Mouse (Mus musculus) kidney, embryonic 15.5 days (tissue): ENCODE data around the gene Serpinb9b. TPM values are rescaled to one million over a fixed set of nuclear protein-coding genes. Genes with fewer than 3 reads are reported as not detected.

Source experiments
- ATAC-seq: fragments of 200-750 bp; cut with Nextera tagmentation; replicated peaks from 2 replicates; pipeline ENCODE4 v1.8.0; 2017; ENCODE audit warnings: moderate TSS enrichment; ENCODE audit not compliant: low FRiP score
- H3K27ac ChIP-seq: fragments of 300-500 bp; sonication (generic); 2 replicates; pipeline ENCODE4 v1.5.1; 2015; ENCODE audit warnings: mild to moderate bottlenecking, inconsistent platforms
- H3K27me3 ChIP-seq: fragments of 300-500 bp; sonication (generic); 2 replicates; pipeline ENCODE4 v1.6.1; 2015; ENCODE audit warnings: inconsistent platforms
- H3K36me3 ChIP-seq: fragments of 300-500 bp; sonication (generic); 2 replicates; pipeline ENCODE4 v1.6.1; 2015; ENCODE audit warnings: inconsistent platforms
- H3K4me1 ChIP-seq: fragments of 300-500 bp; sonication (generic); 2 replicates; pipeline ENCODE4 v1.6.1; 2015; ENCODE audit warnings: inconsistent platforms
- H3K4me2 ChIP-seq: fragments of 300-500 bp; sonication (generic); 2 replicates; pipeline ENCODE4 v1.6.1; 2015; ENCODE audit warnings: moderate library complexity, mild to moderate bottlenecking, inconsistent platforms
- H3K4me3 ChIP-seq: fragments of 300-500 bp; sonication (generic); replicated peaks from 2 replicates; pipeline ENCODE4 v1.5.1; 2015; ENCODE audit warnings: mild to moderate bottlenecking, inconsistent platforms
- H3K9ac ChIP-seq: fragments of 300-500 bp; sonication (generic); 2 replicates; pipeline ENCODE4 v1.6.1; 2015; ENCODE audit warnings: mild to moderate bottlenecking, inconsistent platforms
- H3K9me3 ChIP-seq: fragments of 300-500 bp; sonication (generic); replicated peaks from 2 replicates; pipeline ENCODE4 v1.6.1; 2016; ENCODE audit warnings: inconsistent platforms
- WGBS: fragments of 180-500 bp; shearing (Covaris S2); methylation state at CpG from one replicate; pipeline ENCODE4 v1.1.7; 2015; ENCODE audit warnings: mixed read lengths; 5-methylcytosine and 5-hydroxymethylcytosine counted together
- polyA plus RNA-seq: library from polyadenylated mRNA; unstranded; fragments of >200 nt; fragmentation: Nextera tagmentation; extraction: Ambion mirVana; gene quantifications from 2 replicates; pipeline ENCODE4 v1.2.1, GENCODE M21; 2015

Serpinb9b gene
- polyA plus RNA-seq = 0.14 TPM in 1 of 2 replicates, not detected in the other

DNA sequence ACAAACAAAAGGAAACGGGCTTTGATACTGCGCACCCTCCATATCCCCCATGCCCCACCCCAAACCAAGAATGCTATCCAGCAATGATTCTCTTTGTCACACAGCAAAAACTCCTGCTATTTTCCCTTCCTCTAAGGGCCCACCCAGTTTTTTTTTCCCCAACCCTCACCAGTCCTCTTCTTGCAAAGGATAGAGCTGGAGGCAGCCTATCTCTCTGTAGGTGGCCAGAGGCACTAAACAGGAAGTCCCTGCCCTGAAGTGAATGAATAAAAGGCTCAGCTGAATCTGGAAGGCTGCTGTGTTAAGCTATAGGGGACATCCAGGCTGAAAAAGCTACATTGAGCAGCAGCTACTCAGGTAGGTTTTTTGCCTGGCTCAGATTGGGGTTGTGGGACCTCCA, at the start of gene Serpinb9b:
Serpinb9b (plus strand) TSS at position 173 of the 400 bp plus-strand sequence.
- H3K27me3 ChIP-seq = no peaks in the 10 kb centered on the region
- WGBS = 83% methylated on average over 2 of the region's 2 CpGs
- no peak within 1 kb of the TSS for H3K9ac ChIP-seq
- H3K4me1 ChIP-seq = no peaks in the 10 kb centered on the region
- H3K4me3 ChIP-seq = no peak within 1 kb of the TSS
- no peak for ATAC-seq
- no peaks in the 10 kb centered on the region for H3K9me3 ChIP-seq
- no peak within 1 kb of the TSS for H3K27ac ChIP-seq
- no peak within 1 kb of the TSS for H3K4me2 ChIP-seq
- no peaks in the 10 kb centered on the region for H3K36me3 ChIP-seq

DNA sequence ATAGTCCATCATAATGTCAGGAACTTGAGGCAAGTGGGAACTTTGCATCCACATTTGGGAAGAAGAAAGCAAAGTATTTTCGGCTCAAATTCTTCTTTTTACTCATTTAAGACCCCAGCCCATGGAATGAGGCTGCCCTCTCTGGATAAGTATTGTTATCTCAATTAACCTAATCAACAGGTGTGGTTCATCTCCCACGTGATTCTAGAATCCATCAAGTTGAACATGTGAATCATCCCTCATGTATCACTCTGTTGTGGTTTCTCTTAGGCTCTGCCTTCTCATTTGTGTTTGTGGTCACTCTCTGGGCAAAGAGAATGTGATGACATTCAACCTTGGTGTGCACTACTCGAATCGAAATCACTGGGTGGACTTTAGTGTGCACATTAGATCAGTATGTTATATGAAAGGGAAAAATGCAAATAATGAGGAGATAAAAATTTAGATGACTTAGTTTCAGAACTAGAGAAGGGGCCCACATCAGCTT, 44.6 kb upstream of the Serpinb9b start:
- Histone ChIP-seq H3K36me3 (no peaks in the 10 kb centered on the region), H3K9ac (no peak overlapping the region), H3K4me1 (no peaks in the 10 kb centered on the region), H3K27ac (no peak overlapping the region), H3K9me3 (no peaks in the 10 kb centered on the region), H3K4me3 (no peak overlapping the region), H3K4me2 (no peak overlapping the region), H3K27me3 (no peaks in the 10 kb centered on the region)
- WGBS = 80% methylated on average over 4 of the region's 4 CpGs
- no peak for ATAC-seq

DNA sequence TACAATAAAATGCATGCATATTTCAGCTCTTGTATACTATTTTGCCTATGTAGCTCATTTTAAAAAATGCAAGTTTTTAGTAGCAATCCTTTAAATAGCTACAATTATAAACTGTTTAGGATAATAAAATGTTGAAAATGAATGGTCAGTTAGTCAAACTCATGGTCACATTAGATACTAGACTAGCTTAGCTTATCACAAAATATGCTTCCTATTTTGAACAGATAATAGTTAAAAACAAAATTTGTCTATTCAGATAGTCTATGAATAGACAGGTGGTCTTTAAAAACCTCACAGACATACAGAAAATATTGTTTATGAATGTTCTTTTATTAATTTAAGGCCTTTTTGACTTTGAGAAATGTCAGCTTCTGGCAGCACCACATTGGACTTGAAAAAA, 41.0 kb upstream of the Serpinb9b start:
- H3K4me3 ChIP-seq = no peak overlapping the region
- no peak for ATAC-seq
- no peak overlapping the region for H3K9ac ChIP-seq
- H3K4me1 ChIP-seq = no peaks in the 10 kb centered on the region
- no peak overlapping the region for H3K27ac ChIP-seq
- no peak overlapping the region for H3K4me2 ChIP-seq
- no peaks in the 10 kb centered on the region for H3K9me3 ChIP-seq
- H3K27me3 ChIP-seq = no peaks in the 10 kb centered on the region
- no peaks in the 10 kb centered on the region for H3K36me3 ChIP-seq

DNA sequence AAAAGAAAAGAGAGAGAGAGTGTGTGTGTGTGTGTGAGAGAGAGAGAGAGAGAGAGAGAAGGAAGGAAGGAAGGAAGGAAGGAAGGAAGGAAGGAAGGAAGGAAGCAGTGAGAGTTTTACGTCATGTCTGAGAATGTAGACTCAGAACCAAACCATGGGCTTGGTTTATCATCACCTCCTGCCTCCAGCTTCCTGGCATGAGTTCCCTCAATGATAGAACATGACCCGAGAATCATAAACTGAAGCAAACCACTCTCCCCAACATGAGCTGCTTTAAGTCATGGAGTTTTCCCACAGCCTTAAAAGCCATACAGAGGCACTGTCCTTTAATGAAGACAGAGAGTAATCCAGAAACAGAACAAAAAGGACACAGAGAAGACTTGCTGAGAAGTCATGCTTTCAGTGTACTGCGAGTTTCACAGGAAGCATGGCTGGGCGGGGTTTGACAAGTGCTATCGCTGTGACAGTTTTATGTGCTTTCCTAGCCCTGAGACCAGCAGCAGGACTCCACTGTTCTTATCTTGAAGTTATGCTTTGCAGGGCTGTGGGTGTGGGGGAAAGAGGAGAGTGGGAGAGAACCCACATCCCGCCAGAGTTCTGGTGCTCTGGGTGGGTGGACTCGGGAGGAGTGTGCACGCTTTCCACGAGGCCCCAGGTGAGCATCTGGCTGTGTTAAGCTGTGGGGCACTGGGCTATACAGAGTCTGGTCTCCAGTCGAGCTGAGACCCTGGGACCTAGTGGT, 33.9 kb upstream of the Serpinb9b start:
- no peaks in the 10 kb centered on the region for H3K9me3 ChIP-seq
- H3K27me3 ChIP-seq = no peaks in the 10 kb centered on the region
- peak; percentile 96 for ATAC-seq
- no peak overlapping the region for H3K4me3 ChIP-seq
- 0 out of 2 replicates have a peak overlapping the region, but pooled peaks have one; percentile 3 for H3K4me2 ChIP-seq
- 38% methylated on average over 10 of the region's 10 CpGs for WGBS
- no peak overlapping the region for H3K9ac ChIP-seq
- H3K4me1 ChIP-seq = peaks cover 3% of the 10 kb centered on the region; the same call in 1 of the 2 replicates
- H3K27ac ChIP-seq = peak overlapping the region; percentile 48
- H3K36me3 ChIP-seq = no peaks in the 10 kb centered on the region

DNA sequence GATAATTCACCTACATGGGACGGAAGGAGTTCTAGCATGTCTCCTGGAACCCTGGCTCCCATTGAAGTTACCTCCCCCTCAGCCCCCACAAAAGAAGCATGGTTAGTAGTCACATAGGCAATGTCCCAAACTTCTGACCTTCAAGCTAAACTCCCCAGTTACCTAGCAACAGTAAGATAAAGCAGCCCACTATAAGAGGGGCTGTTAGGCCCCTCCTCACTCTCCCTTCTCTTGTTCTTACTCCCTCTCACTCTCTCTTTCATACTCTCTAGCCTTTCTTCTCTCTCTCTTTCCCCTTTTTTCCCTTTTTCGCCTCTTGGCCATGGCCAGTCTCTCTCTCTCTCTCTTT, 33.3 kb upstream of the Serpinb9b start:
- WGBS = 60% methylated on average over 2 of the region's 2 CpGs
- no peak overlapping the region for H3K9ac ChIP-seq
- peaks cover 3% of the 10 kb centered on the region; the same call in 1 of the 2 replicates for H3K4me1 ChIP-seq
- no peaks in the 10 kb centered on the region for H3K36me3 ChIP-seq
- no peaks in the 10 kb centered on the region for H3K27me3 ChIP-seq
- H3K27ac ChIP-seq = peak overlapping the region; percentile 48; the same call in 1 of the 2 replicates
- ATAC-seq = peak; percentile 65
- no peak overlapping the region for H3K4me3 ChIP-seq
- H3K9me3 ChIP-seq = no peaks in the 10 kb centered on the region
- 0 out of 2 replicates have a peak overlapping the region, but pooled peaks have one; percentile 3 for H3K4me2 ChIP-seq

DNA sequence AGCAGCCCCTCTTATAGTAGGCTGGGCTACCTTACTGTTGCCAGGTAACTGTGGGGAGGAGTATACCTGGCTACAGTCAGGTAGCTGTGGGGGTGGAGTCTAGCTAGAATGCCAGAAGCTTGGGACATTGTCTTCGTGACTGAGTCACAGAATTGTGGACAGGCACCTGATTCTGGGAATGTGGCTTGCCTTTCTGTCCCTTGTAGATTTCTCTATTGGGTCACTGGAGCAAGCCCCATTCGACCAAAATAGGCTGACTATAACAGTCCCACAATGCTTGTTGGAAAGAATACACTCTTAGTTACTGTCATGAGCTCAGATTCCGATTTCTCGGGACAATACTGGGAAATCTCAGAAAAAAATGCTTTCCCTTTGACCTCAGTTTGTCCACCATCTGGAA, 32.2 kb upstream of the Serpinb9b start:
- no peak for ATAC-seq
- Histone ChIP-seq H3K27me3 (no peaks in the 10 kb centered on the region), H3K4me2 (no peak overlapping the region), H3K9me3 (no peaks in the 10 kb centered on the region), H3K4me1 (peaks cover 3% of the 10 kb centered on the region; the same call in 1 of the 2 replicates), H3K9ac (no peak overlapping the region), H3K4me3 (no peak overlapping the region), H3K36me3 (no peaks in the 10 kb centered on the region), H3K27ac (no peak overlapping the region)
- WGBS = 64% methylated on average over 4 of the region's 4 CpGs

DNA sequence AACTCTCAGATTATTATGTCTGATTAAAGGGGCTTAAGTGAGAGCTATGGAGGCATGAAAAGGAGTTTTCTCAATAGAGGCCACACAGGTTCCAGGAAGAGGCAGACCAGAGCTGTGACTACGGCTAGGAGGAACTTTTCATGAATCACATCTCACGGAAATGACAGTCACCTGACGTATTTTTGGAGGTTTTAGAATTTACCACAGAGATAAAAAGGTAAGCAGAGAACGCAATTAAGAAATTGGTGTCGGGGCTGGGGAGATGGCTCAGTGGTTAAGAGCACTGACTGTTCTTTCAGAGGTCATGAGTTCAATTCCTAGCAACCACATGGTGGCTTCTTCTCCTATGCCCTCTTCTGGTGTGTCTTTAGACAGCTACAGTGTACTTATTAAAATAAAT, 25.9 kb upstream of the Serpinb9b start:
- Histone ChIP-seq H3K36me3 (no peaks in the 10 kb centered on the region), H3K9ac (no peak overlapping the region), H3K4me2 (no peak overlapping the region), H3K27ac (no peak overlapping the region), H3K9me3 (no peaks in the 10 kb centered on the region), H3K4me3 (no peak overlapping the region), H3K4me1 (peaks cover 10% of the 10 kb centered on the region; the same call in 1 of the 2 replicates), H3K27me3 (no peaks in the 10 kb centered on the region)
- 90% methylated on average over 5 of the region's 5 CpGs for WGBS
- ATAC-seq = no peak

DNA sequence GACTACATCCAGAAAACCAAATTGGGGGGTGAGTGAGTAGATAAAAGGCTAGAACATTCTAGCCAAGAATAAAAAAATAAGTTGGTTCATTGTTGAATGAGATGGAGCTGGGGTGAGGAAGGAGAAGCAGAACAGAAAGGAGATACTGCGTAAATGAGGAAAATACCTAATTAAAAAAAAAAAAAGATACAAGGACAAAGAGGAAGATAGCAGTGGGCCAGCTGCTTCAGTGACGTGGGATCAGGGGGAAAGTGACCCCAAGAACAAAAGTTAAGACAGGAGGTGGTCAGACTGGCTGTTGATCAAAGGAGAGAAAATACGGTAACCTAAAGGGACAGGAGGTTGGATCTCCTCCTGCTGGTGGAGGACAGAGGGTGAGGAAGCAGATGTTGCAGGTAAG, 24.3 kb upstream of the Serpinb9b start, which contains the start of gene Serpinb9:
Serpinb9 (plus strand) TSS at position 301 of the 400 bp plus-strand sequence.
- Histone ChIP-seq H3K4me3 (peak within 1 kb of the TSS; percentile 39), H3K4me2 (peak within 1 kb of the TSS; percentile 58), H3K36me3 (no peaks in the 10 kb centered on the region), H3K4me1 (peaks cover 10% of the 10 kb centered on the region; the same call in 1 of the 2 replicates), H3K27ac (peak within 1 kb of the TSS; percentile 86), H3K9me3 (no peaks in the 10 kb centered on the region), H3K9ac (0 out of 2 replicates have a peak within 1 kb of the TSS, but pooled peaks have one; percentile 33), H3K27me3 (no peaks in the 10 kb centered on the region)
- ATAC-seq = no peak
- 83% methylated on average over 3 of the region's 3 CpGs for WGBS

DNA sequence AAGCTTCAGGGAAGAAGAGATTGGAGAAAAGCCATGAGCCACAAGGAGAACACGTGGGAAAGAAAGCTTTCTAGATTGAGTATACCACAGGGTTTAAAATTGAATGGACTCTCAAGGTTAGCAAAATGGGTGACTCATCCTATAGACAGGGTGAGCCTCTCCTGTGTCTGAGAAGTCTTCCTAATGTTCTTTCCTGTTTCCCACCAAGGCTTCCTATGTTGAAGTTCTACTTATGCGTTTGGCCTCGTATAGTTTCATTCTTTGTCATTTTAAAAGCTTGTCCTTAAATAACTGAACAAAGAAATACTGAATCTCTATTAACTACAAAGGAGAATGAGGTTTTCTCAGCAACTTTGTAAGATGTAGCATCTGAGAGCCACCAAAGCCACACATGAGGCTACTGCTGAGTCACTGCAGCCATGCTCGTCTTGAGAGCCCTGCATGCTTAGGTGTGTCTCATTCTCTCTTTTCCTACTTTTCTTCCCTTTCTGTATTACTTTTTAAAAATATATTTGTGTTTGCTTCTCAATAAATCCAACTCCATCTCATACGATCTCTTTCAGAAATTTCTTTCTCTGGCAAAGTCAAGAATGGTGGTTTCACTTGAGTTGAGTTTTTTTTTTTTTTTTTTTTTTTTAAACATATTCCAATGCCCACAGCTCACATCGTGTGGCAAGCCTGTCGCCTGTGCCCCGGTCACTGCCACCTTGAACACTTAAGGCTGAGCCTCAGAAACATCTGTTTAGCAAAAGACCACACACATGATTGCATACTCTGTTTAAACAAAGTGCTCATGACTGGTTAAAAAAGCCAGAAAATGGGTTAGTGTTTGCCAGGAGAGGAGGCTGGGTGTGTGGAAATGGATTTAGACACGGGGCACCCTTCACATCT, 23.4 kb upstream of the Serpinb9b start:
- H3K36me3 ChIP-seq = no peaks in the 10 kb centered on the region
- no peaks in the 10 kb centered on the region for H3K27me3 ChIP-seq
- ATAC-seq = peak; percentile 21; the same call in 1 of the 2 replicates
- peak overlapping the region; percentile 33; the same call in 1 of the 2 replicates for H3K9ac ChIP-seq
- no peaks in the 10 kb centered on the region for H3K9me3 ChIP-seq
- WGBS = 61% methylated on average over 9 of the region's 9 CpGs
- H3K4me1 ChIP-seq = peaks cover 10% of the 10 kb centered on the region; the same call in 1 of the 2 replicates
- H3K4me2 ChIP-seq = peak overlapping the region; percentile 58
- H3K27ac ChIP-seq = peak overlapping the region; percentile 86
- peak overlapping the region; percentile 39 for H3K4me3 ChIP-seq

DNA sequence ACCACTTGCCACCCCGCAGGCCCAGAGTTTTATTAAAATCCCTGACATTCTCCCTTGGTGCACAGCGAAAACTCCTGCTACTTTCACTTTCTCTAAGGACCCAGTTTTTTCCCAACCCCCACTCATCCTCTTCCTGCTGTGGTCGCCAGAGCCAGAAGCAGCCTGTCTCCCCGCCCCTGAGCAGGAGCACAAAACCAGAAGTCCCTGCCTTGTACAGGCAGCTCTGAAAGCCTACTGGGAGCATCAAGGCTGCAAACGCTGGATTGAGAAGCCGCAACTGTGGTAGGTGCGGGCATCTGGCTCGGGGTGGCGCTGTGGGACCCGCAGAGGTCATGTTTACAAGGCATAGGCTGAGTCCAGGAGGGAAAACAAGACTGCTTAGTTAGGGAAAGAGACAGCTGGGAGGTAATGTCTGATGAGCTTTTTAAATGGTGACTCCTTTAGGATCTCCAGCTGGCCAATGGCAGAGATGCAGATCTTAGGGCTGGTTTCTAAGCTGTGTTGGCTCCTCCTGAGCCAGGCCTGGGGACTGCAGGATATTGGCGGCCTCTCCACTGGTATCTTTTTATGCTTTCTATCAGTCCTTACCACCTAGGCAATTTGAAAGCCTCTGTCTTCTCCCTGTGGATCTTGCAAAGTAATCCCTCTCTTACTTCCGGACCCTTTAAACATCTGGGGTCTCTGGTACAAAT, 22.7 kb upstream of the Serpinb9b start:
- no peaks in the 10 kb centered on the region for H3K9me3 ChIP-seq
- peak overlapping the region; percentile 33; the same call in 1 of the 2 replicates for H3K9ac ChIP-seq
- 20% methylated on average over 12 of the region's 12 CpGs for WGBS
- peak overlapping the region; percentile 39 for H3K4me3 ChIP-seq
- ATAC-seq = peak; percentile 97
- no peaks in the 10 kb centered on the region for H3K36me3 ChIP-seq
- H3K27me3 ChIP-seq = no peaks in the 10 kb centered on the region
- H3K4me1 ChIP-seq = peaks cover 10% of the 10 kb centered on the region; the same call in 1 of the 2 replicates
- H3K4me2 ChIP-seq = peak overlapping the region; percentile 58
- H3K27ac ChIP-seq = peak overlapping the region; percentile 86

DNA sequence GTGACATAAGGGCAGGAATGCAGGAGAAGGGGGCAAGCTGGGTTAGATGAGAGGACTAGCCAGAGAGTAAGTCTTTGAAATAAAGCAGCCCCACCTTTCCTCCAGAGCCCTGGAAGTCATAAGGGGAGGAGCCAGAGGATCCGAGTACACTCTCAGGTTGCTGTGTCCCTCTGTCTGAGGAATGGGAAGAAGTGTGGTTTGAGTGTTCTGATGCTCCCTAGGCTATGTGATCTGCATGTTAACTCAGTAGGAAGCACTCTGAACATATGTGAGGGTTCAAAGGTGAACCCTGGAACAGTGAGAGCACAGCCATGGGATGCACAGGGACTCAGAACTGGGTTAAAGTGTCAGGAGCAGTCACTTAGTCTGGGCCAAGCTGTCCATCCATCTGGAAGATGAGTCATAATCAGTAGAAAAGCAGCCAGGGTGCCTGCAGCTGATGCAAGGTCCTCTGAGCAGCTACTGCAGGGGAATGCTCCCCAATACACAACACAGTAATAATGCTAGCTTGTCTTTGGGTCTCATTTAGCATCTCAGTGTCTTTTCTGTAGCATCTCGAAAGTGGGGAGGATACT, 21.6 kb upstream of the Serpinb9b start:
- Histone ChIP-seq H3K9me3 (no peaks in the 10 kb centered on the region), H3K4me2 (peak overlapping the region; percentile 58), H3K36me3 (no peaks in the 10 kb centered on the region), H3K4me3 (no peak overlapping the region), H3K27ac (no peak overlapping the region), H3K9ac (no peak overlapping the region), H3K27me3 (no peaks in the 10 kb centered on the region), H3K4me1 (peaks cover 10% of the 10 kb centered on the region; the same call in 1 of the 2 replicates)
- WGBS = 65% methylated on average over 2 of the region's 2 CpGs
- no peak for ATAC-seq
